8 mouse cellular contexts compared by ENCODE assay signal in genomic region chr5:65019823-65020222, GRCm38 (mm10). TPM values are rescaled to one million over a fixed set of nuclear protein-coding genes. Genes with fewer than 3 reads are reported as not detected.
DNase-seq lines count a peak whose midpoint lies in the region; ATAC-seq and TF ChIP-seq lines count a peak whose summit lies in the region.

No protein-coding gene starts in this region.

- WGBS in heart, postnatal 0 days, result 58% methylated on average over 7 of the region's 7 CpGs

- no peak overlapping the region for H3K27ac ChIP-seq in heart, postnatal 0 days (ENCODE audit: low read depth)
- peak overlapping the region; percentile 46; the same call in 1 of the 2 replicates for H3K27ac ChIP-seq in gastrocnemius, adult 2 months

- no peaks in the 10 kb centered on the region for H3K27me3 ChIP-seq in heart, postnatal 0 days (ENCODE audit: control insufficient read depth, insufficient read depth, low read length)

- ATAC-seq in heart, postnatal 0 days (ENCODE audit: insufficient read depth, low read depth), result no peak
- ATAC-seq in neutrophil, adult 5-6 weeks (ENCODE audit: extremely low read depth, insufficient number of reproducible peaks, low FRiP score, poor library complexity, severe bottlenecking), result peak; percentile 55; the same call in 1 of the 2 replicates

- DNase-seq in heart, postnatal 0 days (ENCODE audit: low spot score), result no peak
- no peak for DNase-seq in heart, adult 11 months
- DNase-seq in 416B (ENCODE audit: low read depth), result peak; percentile 89
- peak; percentile 82 for DNase-seq in adrenal gland, adult 2 months
- peak; percentile 61 for DNase-seq in gastrocnemius, adult 2 months
- peak; percentile 41 to 61 for DNase-seq in layer of hippocampus, postnatal 10 days (ENCODE audit: low spot score in 2 of 2)
- no peak for DNase-seq in spleen, postnatal 4 days (ENCODE audit: low spot score in 2 of 2)

- no peak overlapping the region for H3K9ac ChIP-seq in heart, postnatal 0 days (replicated peaks; ENCODE audit: low read depth, low read length)

- no peak overlapping the region for H3K4me2 ChIP-seq in heart, postnatal 0 days (ENCODE audit: low read depth, low read length)

- peaks cover 27% of the 10 kb centered on the region for H3K36me3 ChIP-seq in heart, postnatal 0 days (replicated peaks; ENCODE audit: control insufficient read depth, insufficient read depth, low read length)

- no peak overlapping the region for H3K4me3 ChIP-seq in heart, postnatal 0 days (ENCODE audit: low read depth, low read length)
- peak overlapping the region; percentile 30 for H3K4me3 ChIP-seq in gastrocnemius, adult 2 months

- H3K9me3 ChIP-seq in heart, postnatal 0 days (replicated peaks; ENCODE audit: control insufficient read depth, low read length), result no peaks in the 10 kb centered on the region

- H3K4me1 ChIP-seq in heart, postnatal 0 days (ENCODE audit: control insufficient read depth, insufficient read depth), result no peaks in the 10 kb centered on the region

- peak; percentile 13; the same call in 1 of the 2 replicates for TF ChIP-seq CTCF in heart, postnatal 0 days (IDR thresholded peaks at IDR 0.05; ENCODE audit: low read depth)
- TF ChIP-seq CTCF in gastrocnemius, adult 2 months (IDR thresholded peaks at IDR 0.05), result peak; percentile 58

- TF ChIP-seq EP300 in heart, postnatal 0 days (IDR thresholded peaks at IDR 0.05; ENCODE audit: low read depth), result no peak

- intact Hi-C loops in gastrocnemius, adult 2 months (cut with DNase I), result loop anchor here (5.0 kb wide), 1 partner anchor 222 kb away; no protein-coding TSS in a partner anchor

RNA-seq across cellular contexts. Expression of gene Fam114a1, which starts 50.0 kb away (rescaled TPM):
- total RNA-seq in heart, postnatal 0 days (2014; rRNA removed; ENCODE audit: low replicate concordance), result 22.7 and 45.2 TPM in 2 replicates
- 22.7 and 23.5 TPM in 2 replicates for polyA plus RNA-seq in heart, postnatal 0 days (2015; fragmentation: Nextera tagmentation; extraction: Ambion mirVana)
- 10 to 100 TPM; 30.3 to 31.7 TPM for total RNA-seq in adrenal gland, adult 2 months (2021)
- polyA plus RNA-seq in adrenal gland, adult 2 months (2012; rRNA removed), result 4.1 and 4.6 TPM in 2 replicates
- 10 to 100 TPM in 1 of 2 experiments, 1 to 10 TPM in 1; 7.6 to 14.1 TPM for total RNA-seq in gastrocnemius, adult 2 months (2021)
- total RNA-seq in layer of hippocampus, postnatal 10 days (2021), result 1 to 10 TPM; 5.3 to 5.8 TPM
- total RNA-seq in neutrophil, adult 5-6 weeks (2017), result 32.7 and 33.2 TPM in 2 replicates

RNA-seq across cellular contexts. Expression of gene Tlr6, which starts 59.9 kb away (rescaled TPM):
- 0.11 and 0.15 TPM in 2 replicates for total RNA-seq in heart, postnatal 0 days (2014; rRNA removed; ENCODE audit: low replicate concordance)
- polyA plus RNA-seq in heart, postnatal 0 days (2015; fragmentation: Nextera tagmentation; extraction: Ambion mirVana), result 0.30 and 0.41 TPM in 2 replicates
- 1 to 10 TPM in 1 of 2 experiments, under 1 TPM in 1; 0.95 to 1.7 TPM for total RNA-seq in adrenal gland, adult 2 months (2021)
- polyA plus RNA-seq in adrenal gland, adult 2 months (2012; rRNA removed), result 0.41 and 0.51 TPM in 2 replicates
- total RNA-seq in gastrocnemius, adult 2 months (2021), result under 1 TPM; 0.28 to 0.36 TPM
- 1 to 10 TPM; 1.3 to 1.4 TPM for total RNA-seq in layer of hippocampus, postnatal 10 days (2021)
- 31.0 and 37.8 TPM in 2 replicates for total RNA-seq in neutrophil, adult 5-6 weeks (2017)

Comparison
In these comparisons a context has a peak if more than half of its experiments do, and no peak if none do; other contexts are left out.
1. DNase-seq: peak in 416B (single experiment), adrenal gland, adult 2 months (single experiment), gastrocnemius, adult 2 months (single experiment) and layer of hippocampus, postnatal 10 days (2 of 2); none in heart, postnatal 0 days (single experiment), heart, adult 11 months (single experiment) and spleen, postnatal 4 days (0 of 2).
2. RNA of gene Tlr6, which starts 59.9 kb away (total RNA-seq): 31.0 to 37.8 TPM in neutrophil, adult 5-6 weeks; 0.95 to 1.7 TPM in adrenal gland, adult 2 months, 1.3 to 1.4 TPM in layer of hippocampus, postnatal 10 days, 0.28 to 0.36 TPM in gastrocnemius, adult 2 months and 0.11 to 0.15 TPM in heart, postnatal 0 days; every median in the first group is over 10 times any median in the second.